Mouse (Mus musculus) lung, adult 2 months (tissue): ENCODE data around the gene Rps6kb1.

Experiments used
- CTCF ChIP-seq: fragments of 200-500 bp; IDR thresholded peaks from 2 replicates; pipeline ENCODE4 v1.5.1; 2011; ENCODE audit warnings: mild to moderate bottlenecking, low read length, control low read depth; ENCODE audit not compliant: insufficient read depth
- POLR2A ChIP-seq: fragments of 200-500 bp; IDR thresholded peaks from 2 replicates; pipeline ENCODE4 v1.6.1; 2011; ENCODE audit warnings: low read depth, mild to moderate bottlenecking, control low read depth, low read length, borderline replicate concordance; ENCODE audit errors: extremely low read depth

- TF ChIP-seq CTCF (no peak), POLR2A (no peak)
Observed at GRCm38 (mm10) chr11:86570261-86570746, 25.7 kb upstream of the Rps6kb1 start.
